Mouse (Mus musculus): ENCODE results near the gene Pkp2. TPM values are rescaled to one million over a fixed set of nuclear protein-coding genes. Genes with fewer than 3 reads are reported as not detected.

The Pkp2 gene
- polyA plus RNA-seq, 1 experiment from 2014 or later, result 10.4 TPM

GRCm38 (mm10) chr16:16272978-16273377 is 59.9 kb downstream of the Pkp2 start:
- Histone ChIP-seq H3K27ac (no peak overlapping the region), H3K4me3 (no peak overlapping the region), H3K9me3 (no peaks in the 10 kb centered on the region), H3K4me2 (no peak overlapping the region), H3K4me1 (no peaks in the 10 kb centered on the region), H3K9ac (no peak overlapping the region), H3K27me3 (no peaks in the 10 kb centered on the region), H3K36me3 (no peaks in the 10 kb centered on the region)
- 67% methylated on average over 3 of the region's 3 CpGs for WGBS
- no peak for ATAC-seq (ENCODE audit: borderline replicate concordance, extremely low read depth, low FRiP score, low TSS enrichment)

- no peak overlapping the region for H3K27ac ChIP-seq
- no peaks in the 10 kb centered on the region for H3K36me3 ChIP-seq
Observed at GRCm38 (mm10) chr16:16273752-16274151, 60.6 kb downstream of the Pkp2 start.

GRCm38 (mm10) chr16:16302369-16303137 is 89.4 kb downstream of the Pkp2 start, which contains the start of gene Yars2:
Gene Yars2, plus strand, starts transcription at chr16:16302965.
- H3K27me3 ChIP-seq, result no peaks in the 10 kb centered on the region
- peak; percentile 99 for ATAC-seq (ENCODE audit: borderline replicate concordance, extremely low read depth, low FRiP score, low TSS enrichment)
- WGBS, result under 1% methylated on average over 50 of the region's 50 CpGs
- H3K27ac ChIP-seq, result peak within 1 kb of the TSS; percentile 96
- no peaks in the 10 kb centered on the region for H3K9me3 ChIP-seq
- peak within 1 kb of the TSS; percentile 80 for H3K4me2 ChIP-seq
- peak within 1 kb of the TSS; percentile 91 for H3K9ac ChIP-seq
- H3K4me3 ChIP-seq, result peak within 1 kb of the TSS; percentile 95
- peaks cover 12% of the 10 kb centered on the region for H3K4me1 ChIP-seq
- H3K36me3 ChIP-seq, result peaks cover 12% of the 10 kb centered on the region

More at GRCm38 (mm10) chr16:16273752-16274151, 60.6 kb downstream of the Pkp2 start:
- Histone ChIP-seq H3K4me2 (no peak overlapping the region), H3K27me3 (no peaks in the 10 kb centered on the region), H3K4me1 (no peaks in the 10 kb centered on the region), H3K9me3 (no peaks in the 10 kb centered on the region), H3K4me3 (no peak overlapping the region), H3K9ac (no peak overlapping the region)
- 75% methylated on average over 6 of the region's 6 CpGs for WGBS
- no peak for ATAC-seq (ENCODE audit: borderline replicate concordance, extremely low read depth, low FRiP score, low TSS enrichment)

DNA sequence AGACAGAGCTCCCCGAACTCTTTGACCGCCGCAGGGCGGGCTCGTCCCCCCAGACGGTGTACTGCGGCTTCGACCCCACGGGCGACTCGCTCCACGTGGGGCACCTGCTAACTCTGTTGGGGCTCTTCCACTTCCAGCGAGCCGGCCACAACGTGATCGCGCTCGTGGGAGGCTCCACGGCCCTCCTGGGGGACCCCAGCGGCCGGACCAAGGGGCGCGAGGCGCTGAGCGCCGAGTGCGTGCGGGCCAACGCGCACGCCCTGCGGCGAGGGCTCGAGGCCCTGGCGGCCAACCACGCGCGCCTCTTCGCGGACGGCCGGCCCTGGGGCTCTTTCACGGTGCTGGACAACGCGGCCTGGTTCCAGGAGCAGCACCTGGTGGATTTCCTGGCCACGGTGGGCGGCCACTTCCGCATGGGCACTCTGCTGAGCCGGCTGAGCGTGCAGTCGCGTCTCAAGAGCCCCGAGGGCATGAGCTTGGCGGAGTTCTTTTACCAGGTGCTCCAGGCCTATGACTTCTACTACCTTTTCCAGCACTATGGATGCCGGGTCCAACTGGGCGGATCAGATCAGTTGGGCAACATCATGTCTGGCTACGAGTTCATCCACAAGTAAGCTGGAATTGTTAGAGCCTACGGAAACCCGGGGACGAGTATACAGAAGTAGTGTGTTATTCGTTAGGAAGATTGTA is 90.2 kb downstream of the Pkp2 start:
- H3K27me3 ChIP-seq, result no peaks in the 10 kb centered on the region
- peak overlapping the region; percentile 80 for H3K4me2 ChIP-seq
- no peaks in the 10 kb centered on the region for H3K9me3 ChIP-seq
- peak overlapping the region; percentile 91 for H3K9ac ChIP-seq
- H3K27ac ChIP-seq, result peak overlapping the region; percentile 96
- WGBS, result under 1% methylated on average over 61 of the region's 61 CpGs
- peak overlapping the region; percentile 95 for H3K4me3 ChIP-seq
- H3K36me3 ChIP-seq, result peaks cover 12% of the 10 kb centered on the region
- ATAC-seq (ENCODE audit: borderline replicate concordance, extremely low read depth, low FRiP score, low TSS enrichment), result peak; percentile 72
- H3K4me1 ChIP-seq, result peaks cover 12% of the 10 kb centered on the region

- peaks cover 12% of the 10 kb centered on the region for H3K36me3 ChIP-seq
- peak overlapping the region; percentile 91 for H3K9ac ChIP-seq
- H3K4me2 ChIP-seq, result peak overlapping the region; percentile 80
- H3K27ac ChIP-seq, result peak overlapping the region; percentile 96; the same call in 1 of the 2 replicates
- no peak for ATAC-seq (ENCODE audit: borderline replicate concordance, extremely low read depth, low FRiP score, low TSS enrichment)
- H3K4me3 ChIP-seq, result peak overlapping the region; percentile 95
- no peaks in the 10 kb centered on the region for H3K27me3 ChIP-seq
- H3K9me3 ChIP-seq, result no peaks in the 10 kb centered on the region
- peaks cover 12% of the 10 kb centered on the region for H3K4me1 ChIP-seq
- 15% methylated on average over 7 of the region's 7 CpGs for WGBS
Observed at GRCm38 (mm10) chr16:16303888-16304287, 90.8 kb downstream of the Pkp2 start.

DNA sequence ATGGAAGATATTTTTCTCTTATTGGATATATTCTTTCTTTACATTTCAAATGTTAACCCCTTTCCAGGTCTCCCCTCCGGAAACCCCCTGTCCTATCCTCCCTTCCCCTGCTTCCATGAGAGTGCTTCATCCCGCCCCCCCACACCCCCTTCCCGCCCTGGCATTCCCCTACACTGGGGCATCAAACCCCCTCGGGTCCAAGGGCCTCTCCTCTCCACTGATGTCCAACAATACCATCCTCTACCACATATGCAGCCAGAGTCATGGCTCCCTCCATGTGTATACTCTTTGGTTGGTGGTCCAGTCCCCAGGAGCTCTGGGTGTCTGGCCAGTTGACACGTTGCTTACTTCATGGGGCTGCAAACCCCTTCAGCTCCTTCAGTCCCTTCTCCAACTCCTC is 98.2 kb downstream of the Pkp2 start:
- Histone ChIP-seq H3K27ac (no peak overlapping the region), H3K4me3 (no peak overlapping the region), H3K9ac (no peak overlapping the region), H3K9me3 (no peaks in the 10 kb centered on the region), H3K36me3 (peaks cover 54% of the 10 kb centered on the region), H3K27me3 (no peaks in the 10 kb centered on the region), H3K4me2 (no peak overlapping the region), H3K4me1 (no peaks in the 10 kb centered on the region)
- no peak for ATAC-seq (ENCODE audit: borderline replicate concordance, extremely low read depth, low FRiP score, low TSS enrichment)
- WGBS, result 71% methylated on average over 5 of the region's 5 CpGs

Other genes starting within 250 kb of the Pkp2 start
- 37.7 and 39.8 TPM in 2 replicates for gene Yars2, start 89.6 kb downstream of the Pkp2 start, polyA plus RNA-seq (2015; fragmentation: Nextera tagmentation; extraction: Ambion mirVana)
- 52.5 and 56.2 TPM in 2 replicates for gene Dnm1l, start 145.6 kb downstream of the Pkp2 start, polyA plus RNA-seq (2015; fragmentation: Nextera tagmentation; extraction: Ambion mirVana)

Measured in lung, embryonic 15.5 days (tissue).